Mouse (Mus musculus) frontal cortex, adult (tissue): ENCODE measurements at regions not wholly inside any gene's neighbourhood (a gene's known extent, or its start where the extent isn't known, plus 50 kb on each side); places are given as distances from the start of the nearest gene placed in this dataset.
A peak's percentile ranks its signal among the peaks of the same experiment; 100 is the strongest.
"Not testable (repeated sequence)": the region's sequence is repeated elsewhere in the genome, so short reads cannot be mapped to it uniquely, and the experiment has no call there.

Experiments
- ATAC-seq: cut with Nextera tagmentation; 2 replicates; pipeline ENCODE4 v1.9.2; 2017; ENCODE audit warnings: mild to moderate bottlenecking, moderate library complexity, mixed read lengths; ENCODE audit not compliant: low TSS enrichment

DNA sequence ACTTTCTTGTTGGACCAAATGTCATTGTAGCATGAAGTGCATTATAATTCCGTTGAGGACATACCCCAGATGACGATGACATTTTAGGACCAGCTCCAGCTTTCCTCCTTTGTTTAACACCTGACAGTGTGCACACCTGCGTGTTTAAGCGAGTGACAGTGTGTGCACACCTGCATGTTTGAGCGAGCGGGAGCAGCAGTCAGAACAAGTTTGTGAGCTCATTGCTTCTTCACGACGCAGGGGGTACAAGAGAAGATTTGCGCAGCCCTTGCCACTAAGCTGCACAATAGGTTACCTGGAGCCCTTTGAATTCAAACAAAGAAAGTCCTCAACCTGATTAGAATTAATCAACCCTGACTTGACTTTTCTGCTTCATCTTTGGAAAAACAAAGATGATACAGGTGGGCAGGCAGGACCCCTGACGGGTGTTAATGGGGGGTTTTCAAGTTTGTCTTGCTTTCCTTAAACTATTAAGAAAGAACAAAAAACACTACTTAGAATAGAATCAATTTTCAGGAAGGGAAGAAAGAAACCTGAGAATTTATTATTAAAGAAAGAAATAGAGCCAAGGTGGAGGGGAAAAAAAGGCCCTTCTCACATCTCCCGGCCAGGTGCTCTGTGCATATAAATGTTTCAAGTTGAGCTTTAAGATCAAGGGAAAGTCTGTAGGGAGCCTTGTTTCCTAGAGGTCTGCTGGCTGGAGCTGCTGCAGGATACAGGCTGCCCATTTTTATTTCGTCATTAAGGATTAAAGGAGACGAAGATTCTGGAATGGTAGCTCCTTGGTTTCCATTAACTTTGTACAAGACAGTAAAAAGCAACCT is 144.8 kb upstream of the Ttc29 start:
- ATAC-seq = no peak

DNA sequence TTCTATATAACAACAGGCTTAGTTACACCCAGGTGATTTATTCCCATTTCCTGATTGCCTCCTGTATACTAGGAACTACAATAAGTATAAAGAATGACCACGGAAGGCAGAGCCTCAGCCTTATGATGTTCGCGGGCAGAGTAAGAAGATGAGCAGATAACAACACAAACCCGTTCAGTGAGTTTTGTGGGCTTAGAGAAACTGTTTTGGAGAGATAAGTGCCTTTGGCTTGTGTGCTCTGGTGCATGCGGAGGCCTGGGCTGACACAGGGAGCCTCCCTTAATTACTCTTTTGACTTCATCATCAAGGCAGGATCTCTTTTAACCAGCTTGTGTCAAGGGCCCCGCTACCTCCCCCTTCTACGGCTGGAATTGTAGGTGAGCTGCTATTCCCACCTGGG is 139.3 kb upstream of the Ttc29 start:
- no peak for ATAC-seq

DNA sequence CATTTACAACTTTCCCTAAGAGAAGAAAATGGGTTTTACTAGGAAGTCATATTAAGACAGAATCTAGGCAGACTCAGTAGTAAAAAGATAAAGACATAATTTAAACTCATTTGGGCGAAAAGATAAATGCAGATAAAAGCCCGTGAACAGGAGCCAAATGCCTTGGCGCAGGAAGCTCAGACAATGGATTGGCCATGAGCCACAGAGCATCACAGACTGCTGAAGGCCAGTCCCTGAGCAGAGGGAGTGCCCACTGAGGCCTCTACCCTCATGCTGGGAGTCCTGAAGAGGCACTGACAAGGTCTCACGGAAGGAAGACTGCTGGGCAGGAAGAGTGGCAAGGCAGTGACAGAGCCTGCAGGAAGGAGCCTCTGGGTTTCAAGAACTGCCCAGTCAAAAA is 136.0 kb upstream of the Ttc29 start:
- ATAC-seq = no peak

DNA sequence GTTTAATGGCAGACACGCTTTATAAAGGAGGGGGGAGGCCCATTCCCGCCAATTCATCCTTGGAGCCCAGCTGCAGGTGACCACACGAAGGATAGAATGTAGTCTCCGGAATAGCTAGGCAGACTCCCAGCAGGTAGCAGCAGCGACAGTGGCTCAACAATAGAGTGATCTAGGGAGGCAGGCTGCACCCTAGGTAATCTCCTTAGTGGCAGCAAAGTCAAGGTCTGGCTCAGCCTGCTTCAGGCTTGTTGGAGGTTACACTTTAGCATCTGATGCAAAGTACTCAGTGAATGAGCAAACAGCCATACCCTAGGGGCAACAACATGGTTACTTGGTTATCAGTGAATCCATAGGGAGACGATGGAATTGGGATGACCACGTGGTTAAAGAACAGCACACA is 131.7 kb upstream of the Ttc29 start:
- not testable (repeated sequence) for ATAC-seq

DNA sequence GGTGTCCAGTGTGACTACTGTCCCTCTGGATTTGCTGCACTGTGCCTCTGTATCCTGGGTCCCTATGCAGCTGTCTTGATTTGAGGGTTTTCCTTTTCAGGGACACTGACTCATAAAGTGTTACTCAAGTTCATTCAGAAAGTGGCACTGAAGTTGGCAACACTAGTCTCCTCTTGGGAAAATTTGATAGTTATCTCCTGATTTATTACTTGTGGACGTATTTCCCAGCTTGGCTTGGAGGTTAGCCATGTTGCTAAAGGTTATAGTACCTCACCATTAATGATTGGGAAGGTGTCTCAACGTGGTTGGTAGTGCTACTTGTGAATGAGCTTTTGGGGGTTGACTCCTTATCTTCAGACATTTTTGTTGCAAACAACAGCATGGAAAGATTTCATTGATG is 130.1 kb upstream of the Ttc29 start:
- ATAC-seq = no peak

DNA sequence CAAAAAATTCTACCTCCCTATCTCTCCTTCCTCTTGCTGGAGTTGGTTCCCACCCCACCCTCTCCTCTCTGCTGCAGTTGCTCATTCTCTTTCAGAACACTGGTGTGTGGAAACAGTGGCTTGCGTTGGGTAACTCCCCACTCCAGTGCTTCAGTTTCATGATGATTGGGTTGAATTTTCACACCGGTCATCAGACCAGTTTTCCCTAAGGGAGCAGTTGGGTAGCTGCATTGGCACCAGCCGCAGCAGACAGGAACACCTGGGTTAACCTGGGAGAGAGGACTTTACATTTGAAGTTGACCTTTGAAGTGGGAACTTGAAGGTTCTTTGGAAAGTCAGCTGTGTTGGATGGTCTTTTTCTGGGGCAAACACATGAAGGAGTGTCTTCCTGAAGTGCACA is 126.7 kb upstream of the Ttc29 start:
- ATAC-seq = no peak

DNA sequence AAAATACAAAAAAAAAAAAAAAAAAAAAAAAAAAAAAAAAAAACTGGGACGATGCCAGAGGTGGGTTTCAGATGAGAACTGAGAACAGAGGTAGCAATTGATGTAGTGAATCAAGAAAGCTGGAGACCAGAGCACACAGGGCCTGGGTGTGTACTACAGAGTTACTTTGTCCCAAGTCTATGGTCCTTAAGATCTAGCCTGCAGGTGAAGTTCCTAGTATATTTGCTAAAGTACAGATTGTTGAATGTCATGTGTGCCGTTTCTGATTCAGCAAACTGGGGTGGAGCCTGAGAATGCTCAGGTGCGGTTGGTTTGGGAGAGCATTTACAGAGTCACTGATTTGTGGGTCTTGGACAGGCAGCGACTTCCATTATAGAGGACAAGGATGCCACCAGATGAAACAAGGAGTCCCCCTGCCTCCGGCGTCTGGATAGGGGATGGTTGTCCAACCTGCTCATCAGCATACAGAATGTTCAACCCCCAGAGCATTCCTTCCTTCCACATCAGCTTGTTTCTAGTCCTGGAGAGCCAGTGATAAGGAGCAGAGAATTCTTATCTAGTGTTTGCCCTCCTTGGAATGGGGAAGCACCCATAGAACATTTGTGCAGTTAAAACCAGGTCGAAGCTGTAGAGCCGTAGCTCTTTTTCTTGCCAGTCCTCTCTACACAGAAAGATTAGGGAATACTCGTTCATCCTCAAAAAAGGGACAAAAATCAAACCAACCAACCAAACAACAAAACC is 122.5 kb upstream of the Ttc29 start:
- ATAC-seq = no peak

DNA sequence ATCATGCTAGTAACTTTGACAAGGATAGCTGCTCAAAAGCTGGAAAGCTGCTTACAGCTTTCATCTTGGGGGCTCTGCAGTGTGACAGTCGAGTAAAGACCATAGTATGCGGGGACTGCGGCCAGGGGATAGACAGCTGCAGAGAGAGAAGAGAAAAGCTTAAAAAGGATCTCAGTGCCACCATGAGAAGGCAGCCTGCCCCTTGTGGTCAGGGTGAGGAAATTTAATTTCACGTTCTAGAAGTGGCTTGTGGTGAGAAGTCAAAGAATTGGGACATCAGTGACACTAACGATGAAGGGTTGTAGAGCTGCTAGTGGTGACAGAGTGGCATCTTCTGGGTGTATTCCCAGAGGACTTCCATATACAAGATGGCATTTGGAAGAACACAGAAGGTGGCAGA is 116.7 kb upstream of the Ttc29 start:
- peak; percentile 85 for ATAC-seq

DNA sequence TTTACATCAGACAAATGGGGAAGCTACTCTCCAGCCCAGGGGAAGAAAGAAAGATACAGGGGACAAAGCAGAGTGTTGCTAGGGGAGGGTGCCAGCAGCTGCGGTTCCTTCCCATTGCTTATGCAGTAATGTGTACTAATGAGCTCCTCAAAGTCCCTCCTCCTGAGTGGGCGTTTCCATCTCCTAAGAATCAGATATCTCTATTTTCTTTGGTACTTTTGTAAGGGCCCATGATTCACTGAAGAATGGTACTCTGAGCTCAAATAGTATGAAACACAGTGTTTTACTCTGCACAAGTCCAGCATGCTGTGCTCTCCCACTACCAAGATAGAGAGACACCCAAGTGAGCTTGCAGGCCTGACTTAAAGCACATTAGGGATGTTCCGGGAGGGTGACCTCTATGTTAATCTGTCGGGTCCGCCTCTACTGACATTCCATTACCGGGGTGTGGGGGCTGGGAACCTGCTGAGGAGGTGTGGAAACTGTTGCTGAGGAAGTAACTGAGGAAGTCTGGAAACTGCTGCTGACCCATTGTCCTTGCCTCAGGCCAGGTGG is 114.8 kb upstream of the Ttc29 start:
- ATAC-seq = no peak

DNA sequence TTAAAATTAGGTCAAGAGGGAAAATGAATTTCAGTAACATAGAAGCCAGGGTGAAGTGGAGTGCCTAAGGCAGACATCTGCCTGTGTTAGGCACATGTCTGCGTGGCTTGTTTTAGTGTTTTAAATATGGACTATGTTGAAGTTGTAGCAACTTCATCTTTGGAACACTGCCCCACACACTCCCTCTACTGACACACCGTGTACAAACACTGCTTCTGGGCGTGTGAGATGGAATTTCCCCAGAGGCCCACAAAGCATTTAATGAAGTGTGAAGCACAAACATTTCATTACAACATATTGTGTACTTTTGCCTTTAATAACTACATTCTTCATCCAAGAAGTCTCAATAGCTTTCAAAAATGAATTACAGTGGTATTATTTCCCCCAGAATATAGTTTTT is 114.0 kb upstream of the Ttc29 start:
- ATAC-seq = no peak

DNA sequence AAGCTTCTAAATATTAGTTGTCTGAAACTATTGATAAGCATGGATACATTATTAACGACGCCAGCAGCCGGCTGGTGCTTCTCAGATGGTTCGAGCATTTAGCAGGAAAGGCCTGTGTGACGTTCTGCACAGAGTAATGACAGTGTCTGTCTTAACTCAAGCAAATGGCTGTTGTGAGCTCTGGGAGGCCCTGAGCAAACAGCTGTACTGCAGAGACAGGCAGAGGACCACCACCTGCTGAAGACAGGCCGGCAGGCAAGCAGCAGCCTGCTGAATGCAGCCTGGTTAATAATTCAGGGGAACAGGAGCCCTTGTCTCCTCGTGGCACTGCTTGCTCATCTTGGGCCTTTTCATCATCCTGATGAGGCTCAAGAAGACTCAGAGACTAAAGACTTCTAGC is 105.8 kb upstream of the Ttc29 start:
- ATAC-seq = no peak

DNA sequence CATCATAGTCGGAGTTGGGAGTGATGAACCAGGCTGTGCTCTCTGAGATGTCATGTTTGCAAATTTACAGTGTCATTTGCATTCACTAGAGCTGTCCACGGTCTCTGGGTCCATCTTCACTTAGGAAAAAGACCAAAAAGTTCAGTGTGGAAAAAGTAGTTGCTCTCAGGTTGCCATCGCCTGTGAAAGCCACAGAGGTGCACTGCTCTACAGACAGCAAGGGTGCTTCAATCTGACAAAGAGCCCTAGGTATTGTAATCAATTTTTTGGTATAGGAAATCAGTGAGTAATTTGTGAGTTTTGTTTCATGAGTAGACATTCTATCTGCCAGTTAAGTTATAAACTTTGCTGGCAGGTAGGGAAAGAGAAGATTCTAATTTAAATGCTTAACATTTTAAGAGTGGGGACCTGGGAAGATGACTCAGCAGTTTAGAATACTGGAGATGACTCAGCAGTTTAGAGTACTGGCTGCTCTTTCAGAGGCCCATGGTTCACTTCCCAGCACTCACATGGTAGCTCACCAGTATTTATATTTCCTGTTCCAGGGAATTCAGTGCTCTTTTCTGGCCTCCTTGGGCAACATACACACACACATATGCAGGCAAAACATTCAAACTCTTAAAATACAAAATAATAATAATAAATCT is 103.0 kb upstream of the Ttc29 start:
- no peak for ATAC-seq

DNA sequence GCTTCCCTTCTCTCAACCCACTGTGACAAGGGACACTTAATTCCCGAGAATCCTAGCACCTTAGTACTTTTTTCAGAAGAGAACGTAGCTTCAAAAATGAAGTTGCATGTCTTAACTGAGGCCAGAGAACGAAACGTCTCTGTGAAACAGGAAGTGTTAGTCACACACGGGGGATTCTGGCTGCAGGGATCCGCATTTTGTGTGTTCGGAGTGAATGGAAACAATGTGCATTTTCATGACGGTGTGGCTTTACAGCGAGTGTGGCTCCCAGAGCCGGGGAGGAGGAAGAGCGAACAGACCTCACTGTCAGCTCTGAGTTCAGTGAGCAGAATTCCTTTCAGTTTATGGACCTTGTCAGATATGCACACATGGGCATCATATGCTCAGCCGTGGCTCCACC is 100.0 kb upstream of the Ttc29 start:
- no peak for ATAC-seq

DNA sequence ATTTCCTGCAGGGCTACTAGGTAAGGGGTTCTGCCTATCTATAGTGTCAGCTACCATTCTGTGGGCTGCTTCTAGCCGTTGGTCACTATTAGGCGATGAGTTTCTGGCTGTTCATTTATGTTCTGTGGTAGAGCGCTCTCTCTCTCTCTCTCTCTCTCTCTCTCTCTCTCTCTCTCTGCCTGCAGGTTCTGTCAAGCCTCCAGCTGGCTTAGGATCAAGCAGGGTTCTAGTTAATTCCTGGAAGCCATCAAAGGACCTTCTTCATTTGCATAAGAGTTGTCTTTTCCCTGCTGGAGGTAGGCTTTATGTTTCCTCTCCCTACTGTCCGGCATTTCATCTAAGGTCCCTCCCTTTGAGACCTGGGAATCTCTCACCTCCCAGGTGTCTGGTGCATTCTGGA is 98.6 kb upstream of the Ttc29 start:
- ATAC-seq = no peak

DNA sequence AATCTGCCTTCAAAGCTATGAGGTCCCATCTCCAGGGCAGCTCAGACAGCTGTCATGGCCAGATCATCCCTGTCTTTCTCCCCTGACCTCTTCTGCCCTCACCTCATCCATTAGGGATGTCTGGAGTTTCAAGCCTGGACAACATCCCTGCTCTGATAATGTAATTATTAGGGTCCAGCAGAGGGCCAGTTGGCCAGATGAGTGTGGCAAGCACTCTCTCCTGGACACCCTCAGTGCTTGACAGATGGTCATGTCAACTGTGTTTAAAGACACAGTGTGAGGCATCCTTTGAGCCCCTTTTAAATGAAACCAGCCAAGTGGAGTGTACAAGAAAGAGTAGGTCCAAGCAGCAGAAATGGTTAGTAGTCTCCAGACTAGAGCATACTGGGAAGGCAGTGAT is 95.9 kb upstream of the Ttc29 start:
- ATAC-seq = no peak

DNA sequence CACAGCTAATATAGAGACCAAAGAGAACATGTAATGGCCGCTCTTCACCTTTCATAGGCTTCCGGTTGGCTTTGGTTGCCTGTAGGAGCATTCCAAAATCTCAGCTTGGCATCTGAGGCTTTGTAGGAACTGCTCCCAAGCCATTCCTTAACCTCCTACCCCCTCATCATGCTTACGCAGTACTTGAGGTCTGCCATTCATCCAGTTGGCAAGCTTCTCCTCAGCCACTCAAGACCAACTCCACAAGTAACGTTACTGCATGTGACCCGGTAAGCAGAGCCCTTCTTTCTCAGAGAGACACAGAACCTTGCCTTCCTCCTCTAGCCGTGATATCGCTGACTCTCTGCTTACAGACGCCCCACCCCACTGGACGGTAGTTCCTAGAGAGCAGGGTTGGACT is 94.6 kb upstream of the Ttc29 start:
- ATAC-seq = no peak

DNA sequence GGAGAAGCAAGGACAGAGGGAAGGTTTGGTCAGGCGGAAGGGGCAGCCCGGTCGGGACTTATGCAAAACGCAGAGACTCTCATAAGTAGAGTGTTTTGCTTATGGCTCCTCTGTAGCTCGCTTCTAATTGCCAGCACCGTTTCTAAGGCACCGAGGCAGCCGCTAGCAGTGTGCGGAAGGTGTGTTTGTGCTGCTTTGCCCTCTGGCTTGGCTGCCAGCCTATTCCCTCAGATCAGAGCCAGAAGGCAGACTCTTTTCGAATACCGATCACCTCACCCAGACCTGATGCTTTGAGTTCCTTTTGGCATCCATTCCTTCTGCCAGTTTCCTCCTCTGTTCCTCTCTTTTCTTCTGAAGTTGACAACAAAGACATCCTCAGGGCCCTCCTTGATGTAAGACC is 93.4 kb upstream of the Ttc29 start:
- no peak for ATAC-seq

DNA sequence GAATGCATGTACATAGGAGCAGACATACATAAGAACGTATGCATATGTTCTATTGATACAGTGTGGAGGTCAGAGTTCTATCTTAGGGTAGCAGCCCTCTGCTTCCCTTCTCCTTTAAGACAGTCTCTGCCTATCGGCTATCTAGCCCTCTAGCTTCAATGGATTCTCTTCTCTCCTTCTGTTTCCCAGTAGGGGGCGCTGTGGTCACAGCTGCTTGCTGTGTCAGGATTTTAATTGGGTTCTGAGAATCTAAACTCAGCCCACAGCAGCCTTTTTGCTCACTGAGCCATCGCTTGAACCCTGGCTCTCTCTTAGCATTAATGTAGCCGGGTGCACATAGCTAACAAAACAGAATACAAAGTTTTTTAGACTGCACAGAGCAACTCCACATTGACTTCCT is 88.8 kb upstream of the Ttc29 start:
- no peak for ATAC-seq

DNA sequence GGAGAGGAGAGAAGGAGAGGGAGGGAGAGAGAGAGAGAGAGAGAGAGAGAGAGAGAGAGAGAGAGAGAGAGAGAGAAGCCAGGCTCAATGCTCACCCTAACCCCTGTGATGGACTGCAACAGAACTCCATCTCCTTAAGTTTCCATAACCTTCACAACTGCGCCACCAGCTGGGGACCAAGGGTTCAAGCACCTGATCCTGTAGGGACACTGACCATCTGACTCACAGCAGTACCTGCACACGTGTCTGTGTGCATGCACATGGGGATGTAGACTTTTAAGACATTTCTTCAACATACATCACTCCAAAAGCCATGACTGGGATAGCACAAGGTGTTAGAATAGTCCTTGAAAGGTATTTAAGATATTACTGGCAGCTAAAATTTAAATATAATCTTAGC is 85.2 kb upstream of the Ttc29 start:
- no peak for ATAC-seq

DNA sequence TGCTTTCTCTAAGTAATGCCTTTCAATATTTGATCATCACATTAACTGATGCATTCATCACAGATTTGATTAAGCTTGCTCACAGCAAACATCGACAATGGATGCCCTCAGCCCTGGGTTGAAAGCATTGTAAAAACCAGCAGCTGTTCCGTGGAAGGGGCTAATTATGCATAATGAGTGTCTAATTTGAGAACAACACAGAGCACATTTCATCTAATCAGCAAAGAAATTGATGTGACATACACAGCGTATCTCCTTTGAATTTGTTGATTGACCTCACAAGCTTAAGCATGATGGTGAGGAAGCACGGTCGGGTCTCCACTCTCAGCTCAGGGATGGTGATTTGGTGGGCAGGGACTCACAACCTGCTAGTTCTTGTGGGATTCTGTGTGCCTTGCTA is 84.0 kb upstream of the Ttc29 start:
- no peak for ATAC-seq

DNA sequence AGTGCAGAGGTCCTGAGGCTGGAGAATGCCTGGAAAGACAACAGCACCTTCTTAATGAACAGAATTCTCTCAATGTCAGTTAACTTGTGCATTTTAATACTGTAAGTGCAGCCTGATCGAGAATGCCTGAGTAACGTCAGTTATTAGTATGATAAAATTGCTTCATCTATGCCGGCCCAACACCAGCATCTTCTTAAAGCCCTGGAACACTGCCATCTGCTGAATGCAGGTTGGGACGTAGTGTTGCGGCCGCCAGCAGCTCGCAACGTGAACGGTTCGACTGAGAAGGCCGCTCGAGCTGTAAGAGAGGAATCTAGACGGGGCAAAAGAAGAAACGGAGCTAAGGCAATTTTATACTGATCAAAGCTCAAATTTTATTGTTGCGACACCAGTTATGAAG is 73.6 kb upstream of the Ttc29 start:
- ATAC-seq = not testable (repeated sequence)

DNA sequence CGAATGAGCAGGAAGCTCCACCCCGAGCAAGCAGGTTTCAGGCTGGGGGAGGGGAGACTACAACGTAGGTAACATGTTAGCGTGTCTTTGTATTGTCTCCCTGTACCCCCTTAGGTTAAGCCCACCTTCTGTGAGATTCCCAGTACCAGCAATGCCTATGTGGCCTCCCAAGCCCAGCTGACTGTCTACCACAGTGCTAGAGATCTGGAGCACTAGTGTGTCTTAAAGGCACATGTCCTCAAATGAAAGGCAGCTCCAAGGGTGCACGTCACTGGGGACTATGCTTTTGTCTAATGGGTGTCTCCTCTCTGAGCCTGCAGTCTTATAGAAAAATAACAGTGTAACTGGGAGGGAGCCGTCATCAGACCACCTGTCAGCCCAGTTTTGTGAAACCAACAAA is 65.9 kb upstream of the Ttc29 start:
- no peak for ATAC-seq

DNA sequence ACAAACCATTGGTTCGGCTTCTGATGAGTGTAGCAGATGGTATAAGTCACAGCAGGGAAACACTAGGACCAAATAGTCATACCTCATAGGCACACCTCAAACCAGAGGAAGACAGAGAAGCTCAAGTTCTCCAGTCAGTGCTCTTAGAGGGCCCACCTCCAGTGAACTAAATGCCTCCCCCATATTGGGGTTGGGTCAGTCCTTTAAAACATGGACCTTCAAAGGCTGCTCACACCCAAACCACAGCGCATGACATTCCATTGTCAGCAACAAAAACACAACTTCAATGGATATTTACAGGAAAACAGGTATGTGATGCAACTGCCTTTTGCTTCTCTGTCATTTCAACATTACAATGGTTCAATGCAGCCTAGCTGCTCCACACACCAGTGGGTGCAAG is 65.1 kb upstream of the Ttc29 start:
- no peak for ATAC-seq
